Mouse (Mus musculus) thymus, adult 2 months (tissue): Measurements from ENCODE around the gene Gm10100. TPM values are rescaled to one million over a fixed set of nuclear protein-coding genes. Genes with fewer than 3 reads are reported as not detected.
"Not testable (repeated sequence)": the region's sequence is repeated elsewhere in the genome, so short reads cannot be mapped to it uniquely, and the experiment has no call there.

Source experiments
- DNase-seq: peaks from one replicate; pipeline ENCODE4 v3.0.0; 2021
- H3K27ac ChIP-seq: fragments of 200-500 bp; 2 replicates; pipeline ENCODE4 v1.5.1; 2012; ENCODE audit warnings: low read length, control low read depth; ENCODE audit not compliant: control insufficient read depth, insufficient read depth
- H3K27me3 ChIP-seq: fragments of 200-500 bp; 2 replicates; pipeline ENCODE4 v1.6.1; 2012; ENCODE audit warnings: mild to moderate bottlenecking, low read length, moderate library complexity, mixed read lengths; ENCODE audit not compliant: control insufficient read depth, insufficient read depth
- H3K36me3 ChIP-seq: fragments of 200-500 bp; 2 replicates; pipeline ENCODE4 v1.6.1; 2012; ENCODE audit warnings: mild to moderate bottlenecking, low read length, moderate library complexity; ENCODE audit not compliant: control insufficient read depth, insufficient read depth
- H3K4me1 ChIP-seq: fragments of 200-500 bp; replicated peaks from 2 replicates; pipeline ENCODE4 v1.6.1; 2012; ENCODE audit warnings: low read length; ENCODE audit not compliant: control insufficient read depth, insufficient read depth
- H3K4me3 ChIP-seq: fragments of 200-500 bp; 2 replicates; pipeline ENCODE4 v1.5.1; 2012; ENCODE audit warnings: mild to moderate bottlenecking, low read length, control low read depth, moderate library complexity; ENCODE audit not compliant: control insufficient read depth, insufficient read depth
- CTCF ChIP-seq: fragments of 200-500 bp; IDR thresholded peaks from 2 replicates; pipeline ENCODE4 v1.5.1; 2012; ENCODE audit warnings: mild to moderate bottlenecking, control low read depth, low read length, moderate library complexity, borderline replicate concordance; ENCODE audit not compliant: control insufficient read depth, poor library complexity, insufficient read depth; ENCODE audit errors: extremely low read depth
- POLR2A ChIP-seq: fragments of 200-500 bp; IDR thresholded peaks from 2 replicates; pipeline ENCODE4 v1.6.1; 2012; ENCODE audit warnings: mild to moderate bottlenecking, low read length, control low read depth, moderate library complexity; ENCODE audit not compliant: control insufficient read depth, poor library complexity, insufficient read depth; ENCODE audit errors: extremely low read depth
- WGBS: fragments of 180-500 bp; shearing (Covaris S2); methylation state at CpG from one replicate; pipeline ENCODE4 v1.1.7; 2018; 5-methylcytosine and 5-hydroxymethylcytosine counted together
- polyA plus RNA-seq: library from polyadenylated mRNA; depleted of rRNA; stranded (reverse); fragments of >200 nt; gene quantifications from 2 replicates; pipeline ENCODE4 v1.2.3, GENCODE M21; 2012; rRNA removed

The Gm10100 gene
- polyA plus RNA-seq, 1 experiment, result not detected

GRCm38 (mm10) chr10:77753448-77753847 is 27.2 kb downstream of the Gm10100 start:
- H3K27me3 ChIP-seq, result no peaks in the 10 kb centered on the region
- no peaks in the 10 kb centered on the region for H3K36me3 ChIP-seq
- DNase-seq, result no peak
- TF ChIP-seq CTCF (no peak), POLR2A (no peak)
- H3K4me3 ChIP-seq, result no peak overlapping the region
- H3K27ac ChIP-seq, result no peak overlapping the region
- H3K4me1 ChIP-seq, result no peaks in the 10 kb centered on the region

GRCm38 (mm10) chr10:77759582-77759981 is 33.3 kb downstream of the Gm10100 start, which contains the start of gene Gm3233:
TSS of gene Gm3233 (minus strand) at chr10:77759682.
- DNase-seq, H3K27me3 ChIP-seq, H3K36me3 ChIP-seq, H3K27ac ChIP-seq, H3K4me3 ChIP-seq, H3K4me1 ChIP-seq: not testable (repeated sequence)
- 86% methylated on average over 1 of the region's 1 CpGs for whole genome bisulfite sequencing

- Histone ChIP-seq H3K4me1 (no peaks in the 10 kb centered on the region), H3K4me3 (no peak overlapping the region)
- 86% methylated on average over 1 of the region's 1 CpGs for WGBS
Measured at GRCm38 (mm10) chr10:77769727-77770126, 43.4 kb downstream of the Gm10100 start.

GRCm38 (mm10) chr10:77771225-77771624 is 44.9 kb downstream of the Gm10100 start, which contains the start of gene Gm3238:
TSS of gene Gm3238 (minus strand) at chr10:77771325.
- H3K4me1 ChIP-seq, H3K36me3 ChIP-seq, H3K27me3 ChIP-seq, DNase-seq, H3K27ac ChIP-seq, H3K4me3 ChIP-seq: not testable (repeated sequence)
- 86% methylated on average over 1 of the region's 1 CpGs for WGBS

More at GRCm38 (mm10) chr10:77769727-77770126, 43.4 kb downstream of the Gm10100 start:
- no peaks in the 10 kb centered on the region for H3K36me3 ChIP-seq
- H3K27ac ChIP-seq, result no peak overlapping the region
- TF ChIP-seq CTCF (no peak), POLR2A (no peak)
- H3K27me3 ChIP-seq, result no peaks in the 10 kb centered on the region
- DNase-seq, result no peak

DNA sequence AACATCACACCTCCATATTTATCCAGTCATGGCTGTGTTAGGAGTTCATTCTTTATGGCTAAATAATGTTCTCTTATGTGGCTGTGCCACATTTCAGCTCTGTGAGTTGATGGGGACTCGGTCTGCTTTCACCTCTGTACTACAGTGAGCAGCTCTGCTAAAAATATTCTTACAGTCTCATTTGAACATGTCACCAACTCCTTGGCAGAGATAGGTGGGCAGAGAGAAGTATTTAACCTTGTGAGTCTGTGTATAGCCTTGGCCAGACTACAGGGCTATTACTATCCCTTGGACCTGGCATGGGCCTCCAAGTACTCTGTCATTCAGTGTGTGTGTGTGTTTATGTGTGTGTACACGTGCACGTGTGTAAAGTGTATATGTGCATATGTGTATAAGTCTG is 45.9 kb downstream of the Gm10100 start:
- H3K27ac ChIP-seq, H3K27me3 ChIP-seq, DNase-seq, H3K4me3 ChIP-seq, H3K36me3 ChIP-seq, H3K4me1 ChIP-seq: not testable (repeated sequence)
- 67% methylated on average over 3 of the region's 3 CpGs for WGBS

Other genes with a start within 250 kb of the Gm10100 start
- 49.1 and 52.4 TPM in 2 replicates for gene Fam207a, start 210.7 kb upstream of the Gm10100 start, polyA plus RNA-seq
- 304 and 334 TPM in 2 replicates for gene Itgb2, start 196.2 kb upstream of the Gm10100 start, polyA plus RNA-seq
- gene Pttg1ip, start 144.8 kb upstream of the Gm10100 start, polyA plus RNA-seq, result 103 and 129 TPM in 2 replicates
- gene Sumo3, start 120.4 kb upstream of the Gm10100 start, polyA plus RNA-seq, result 236 and 248 TPM in 2 replicates
- gene Gm49325, start 120.3 kb upstream of the Gm10100 start, polyA plus RNA-seq, result not detected in 2 replicates
- gene Ube2g2, start 104.2 kb upstream of the Gm10100 start, polyA plus RNA-seq, result 52.0 and 52.6 TPM in 2 replicates
- gene Tspear, start 39.9 kb upstream of the Gm10100 start, polyA plus RNA-seq, result 0.97 and 1.3 TPM in 2 replicates
- not detected in 2 replicates for gene Gm19402, start 35.7 kb upstream of the Gm10100 start, polyA plus RNA-seq
- not detected in 2 replicates for gene Gm9508, start 29.3 kb upstream of the Gm10100 start, polyA plus RNA-seq
- gene Gm10272, start 19.9 kb upstream of the Gm10100 start, polyA plus RNA-seq, result not detected in 2 replicates
- gene Gm10024, start 15.0 kb upstream of the Gm10100 start, polyA plus RNA-seq, result not detected in 2 replicates
- gene Gm10142, start 10.7 kb upstream of the Gm10100 start, polyA plus RNA-seq, result not detected in 2 replicates
- 0.23 TPM in 1 of 2 replicates, not detected in the other for gene Krtap12-1, start 5.9 kb upstream of the Gm10100 start, polyA plus RNA-seq
- gene Gm18596, start 16.2 kb downstream of the Gm10100 start, polyA plus RNA-seq, result not detected in 2 replicates
- gene Gm9736, start 24.9 kb downstream of the Gm10100 start, polyA plus RNA-seq, result not detected in 2 replicates
- gene Gm3233, start 33.2 kb downstream of the Gm10100 start, polyA plus RNA-seq, result not detected in 2 replicates
- gene Gm3238, start 44.8 kb downstream of the Gm10100 start, polyA plus RNA-seq, result not detected in 2 replicates
- not detected in 2 replicates for gene Gm7138, start 50.5 kb downstream of the Gm10100 start, polyA plus RNA-seq
- not detected in 2 replicates for gene Gm3250, start 56.1 kb downstream of the Gm10100 start, polyA plus RNA-seq
- gene Gm7137, start 61.7 kb downstream of the Gm10100 start, polyA plus RNA-seq, result not detected in 2 replicates
- not detected in 2 replicates for gene Gm9639, start 68.6 kb downstream of the Gm10100 start, polyA plus RNA-seq
- gene Gm19668, start 72.6 kb downstream of the Gm10100 start, polyA plus RNA-seq, result not detected in 2 replicates
- gene Gm9507, start 85.4 kb downstream of the Gm10100 start, polyA plus RNA-seq, result not detected in 2 replicates
- gene Gm2696, start 88.2 kb downstream of the Gm10100 start, polyA plus RNA-seq, result not detected in 2 replicates
- gene Krtap10-4, start 100.6 kb downstream of the Gm10100 start, polyA plus RNA-seq, result not detected in 2 replicates
- gene Krtap10-10, start 109.5 kb downstream of the Gm10100 start, polyA plus RNA-seq, result 0.12 TPM in 1 of 2 replicates, not detected in the other
- gene Gm36176, start 120.3 kb downstream of the Gm10100 start, polyA plus RNA-seq, result 0.36 TPM in 1 of 2 replicates, not detected in the other
- not detected in 2 replicates for gene Gm10318, start 126.4 kb downstream of the Gm10100 start, polyA plus RNA-seq
- gene Gm3285, start 135.5 kb downstream of the Gm10100 start, polyA plus RNA-seq, result 0.24 and 0.27 TPM in 2 replicates
- 1.1 and 1.9 TPM in 2 replicates for gene Lrrc3, start 176.1 kb downstream of the Gm10100 start, polyA plus RNA-seq
- gene Trpm2, start 244.1 kb downstream of the Gm10100 start, polyA plus RNA-seq, result 16.4 and 21.0 TPM in 2 replicates